Mouse (Mus musculus) lung, adult 18-20 months (tissue): ENCODE results near the gene Hoxa9.

Experiments
- DNase-seq, 2 experiments: peaks; one replicate each; pipeline ENCODE4 v3.0.0; 2022; ENCODE audit warnings: mixed read lengths in 2 of 2

The Hoxa9 gene

GRCm38 (mm10) chr6:52200751-52201250 is 30.1 kb downstream of the Hoxa9 start:
- no peak for DNase-seq

DNA sequence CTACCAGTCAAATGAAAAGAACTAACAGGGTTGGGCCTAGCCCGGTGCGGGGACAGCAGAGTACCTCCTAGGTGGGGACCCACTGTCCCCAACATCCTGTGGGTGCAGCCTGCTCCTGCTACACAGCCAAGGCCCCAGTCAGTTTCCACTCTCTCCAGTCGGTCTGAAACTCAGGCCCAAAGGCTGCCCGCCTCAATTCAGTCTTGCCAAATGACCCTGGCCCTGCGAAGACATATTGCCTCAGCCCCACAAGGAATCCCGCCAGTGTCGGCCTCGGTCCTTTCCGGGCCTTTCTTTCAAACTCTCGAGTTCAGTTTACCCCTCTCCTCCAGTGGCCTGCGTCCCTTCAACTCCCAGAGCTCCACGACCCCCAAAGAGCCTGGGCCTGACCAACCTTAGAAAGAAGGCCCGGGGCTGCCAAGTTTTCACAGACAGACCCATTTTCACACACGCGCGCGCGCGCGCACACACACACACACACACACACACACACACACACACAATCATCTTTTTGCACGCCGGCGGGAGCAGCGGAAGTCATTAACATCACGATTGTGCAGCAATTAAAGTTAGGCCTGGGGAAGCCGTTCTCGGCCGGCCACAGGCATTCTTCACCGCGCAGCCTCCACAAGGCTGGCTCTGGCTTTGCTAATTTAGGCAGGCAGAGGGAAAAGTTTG is 30.7 kb downstream of the Hoxa9 start:
- peak in 1 of 2 experiments; percentile 32 for DNase-seq

GRCm38 (mm10) chr6:52197271-52197670 is 33.6 kb downstream of the Hoxa9 start:
- DNase-seq, result peak; percentile 71 to 80

- no peak for DNase-seq
Observed at GRCm38 (mm10) chr6:52196811-52197210, 34.1 kb downstream of the Hoxa9 start.

DNA sequence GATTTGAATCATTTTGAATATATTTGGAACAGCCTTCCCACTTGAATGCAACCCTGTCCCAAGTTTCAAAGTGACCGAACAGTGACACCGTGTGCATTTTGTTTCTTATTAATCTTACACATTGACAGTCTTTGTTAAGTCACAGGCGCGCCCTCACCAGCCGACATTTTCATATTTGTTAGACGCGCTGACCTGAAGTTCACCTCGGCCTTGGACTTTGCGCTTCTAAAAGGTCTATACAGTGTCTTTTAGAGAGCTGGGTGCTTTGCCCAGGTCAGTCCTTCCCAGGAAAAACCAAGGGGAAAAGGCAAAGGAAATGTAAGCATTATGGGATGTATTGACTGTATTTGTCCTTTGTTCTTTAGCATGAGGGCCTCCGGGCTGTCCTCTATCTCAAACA is 36.2 kb downstream of the Hoxa9 start:
- DNase-seq, result no peak

- peak; percentile 79 to 85 for DNase-seq
Observed at GRCm38 (mm10) chr6:52191860-52192550, 38.9 kb downstream of the Hoxa9 start.

- peak in 1 of 2 experiments; percentile 11 for DNase-seq
Observed at GRCm38 (mm10) chr6:52190906-52191810, 39.7 kb downstream of the Hoxa9 start, which contains the start of gene Hoxa4. TSS of gene Hoxa4 (minus strand) at chr6:52191753.

- peak in 1 of 2 experiments; percentile 45 for DNase-seq
Observed at GRCm38 (mm10) chr6:52190410-52190809, 40.5 kb downstream of the Hoxa9 start.

DNA sequence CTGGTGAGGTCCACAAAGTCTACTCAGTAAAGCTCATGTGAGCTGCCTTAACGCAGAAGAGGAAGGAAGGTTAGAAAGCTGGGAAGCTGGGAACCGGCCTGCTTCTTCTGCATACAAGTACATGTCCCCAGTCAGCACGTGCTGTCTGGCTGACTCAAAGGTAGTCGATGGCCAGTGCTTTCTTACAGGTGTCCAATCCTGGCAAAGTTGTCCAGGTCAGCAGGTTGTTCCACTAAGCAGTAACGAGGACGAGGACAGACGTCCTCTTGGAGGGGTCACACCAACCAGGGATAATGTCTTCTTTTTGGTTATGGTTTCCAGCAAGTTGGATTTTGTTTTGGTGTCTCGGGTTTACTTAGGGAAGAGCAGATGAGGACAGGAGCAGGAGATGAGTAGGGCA is 41.0 kb downstream of the Hoxa9 start:
- DNase-seq, result peak in 1 of 2 experiments; percentile 4

DNA sequence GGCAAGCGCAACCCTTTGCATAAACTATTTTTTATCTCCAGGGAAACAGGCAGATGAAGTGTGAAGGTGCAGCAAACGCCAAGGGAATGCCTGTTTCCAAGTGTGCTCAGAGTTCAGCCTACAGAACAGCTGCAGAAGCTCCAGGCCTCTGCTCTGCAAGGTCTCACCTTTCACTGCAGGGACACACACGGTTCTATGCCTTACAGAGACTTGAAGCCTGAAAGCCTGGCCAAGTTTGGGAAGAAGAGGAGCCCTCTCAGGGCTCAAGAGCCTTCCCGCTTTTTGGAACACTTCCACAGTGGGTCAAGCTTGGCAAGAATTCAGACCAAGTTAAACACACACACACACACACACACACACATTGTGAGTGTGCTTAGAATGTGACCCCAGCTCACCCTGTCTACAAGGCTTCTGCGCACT is 41.7 kb downstream of the Hoxa9 start:
- peak in 1 of 2 experiments; percentile 53 for DNase-seq

DNA sequence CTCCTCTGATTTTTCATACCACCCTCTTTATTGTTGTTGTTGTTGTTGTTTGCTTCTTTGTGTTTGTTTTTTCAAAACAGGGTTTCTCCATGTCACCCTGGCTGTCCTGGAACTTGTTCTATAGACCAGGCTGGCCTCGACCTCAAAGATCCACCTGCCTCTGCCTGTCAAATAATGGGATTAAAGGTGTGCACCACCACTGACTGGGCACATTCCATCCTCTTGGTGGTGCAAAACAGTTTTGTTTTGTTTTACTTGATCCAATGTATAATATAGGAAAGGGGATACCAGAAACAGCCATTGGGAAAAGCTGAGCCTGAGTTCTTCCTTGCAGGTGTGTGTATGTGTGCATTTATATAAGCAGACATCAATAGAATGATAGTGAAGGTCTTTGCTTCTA is 44.4 kb downstream of the Hoxa9 start:
- DNase-seq, result no peak

DNA sequence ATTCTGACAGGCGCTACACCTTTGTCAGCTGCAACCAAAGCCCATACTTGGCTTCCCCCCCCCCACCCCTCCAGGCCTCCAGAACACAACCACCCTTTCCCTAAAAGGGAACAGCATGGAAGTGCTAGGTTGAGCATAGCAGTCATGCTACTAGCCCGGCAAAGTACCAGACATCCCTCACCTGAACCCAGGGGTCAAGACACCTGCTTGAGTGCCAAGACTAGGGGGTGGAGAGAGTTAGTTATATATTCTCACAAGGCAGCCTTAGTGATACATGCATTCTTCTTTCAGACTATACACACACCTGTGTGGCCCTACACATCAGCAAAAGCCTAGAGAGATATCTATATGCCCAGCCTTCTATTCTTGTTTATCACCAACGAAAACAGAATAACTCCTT is 45.1 kb downstream of the Hoxa9 start:
- no peak for DNase-seq

- peak in 1 of 2 experiments; percentile 9 for DNase-seq
Observed at GRCm38 (mm10) chr6:52185222-52185621, 45.7 kb downstream of the Hoxa9 start.

DNA sequence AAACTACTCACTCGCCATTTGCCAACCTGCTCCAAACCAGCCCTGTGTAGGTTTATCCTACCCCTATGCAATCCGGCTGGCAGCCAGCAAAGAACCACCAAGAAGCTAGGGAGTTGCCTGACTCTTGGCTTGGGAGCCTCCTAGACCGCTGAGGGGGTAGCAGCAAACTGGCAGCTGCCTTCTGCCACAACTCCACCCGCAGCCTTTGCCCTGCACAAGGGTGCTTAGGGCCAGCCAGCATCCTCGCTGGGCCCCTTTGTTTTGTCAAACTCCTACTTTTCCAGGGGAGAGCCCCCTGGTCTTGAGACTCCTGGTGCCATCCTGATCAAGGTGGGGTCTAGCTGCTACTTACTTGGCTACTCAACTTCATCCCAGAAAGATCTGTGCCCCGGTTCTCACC is 46.2 kb downstream of the Hoxa9 start:
- DNase-seq, result peak in 1 of 2 experiments; percentile 4

GRCm38 (mm10) chr6:52183311-52184080 is 47.4 kb downstream of the Hoxa9 start:
- DNase-seq, result peak in 1 of 2 experiments; percentile 14

GRCm38 (mm10) chr6:52182793-52183192 is 48.1 kb downstream of the Hoxa9 start:
- no peak for DNase-seq

DNA sequence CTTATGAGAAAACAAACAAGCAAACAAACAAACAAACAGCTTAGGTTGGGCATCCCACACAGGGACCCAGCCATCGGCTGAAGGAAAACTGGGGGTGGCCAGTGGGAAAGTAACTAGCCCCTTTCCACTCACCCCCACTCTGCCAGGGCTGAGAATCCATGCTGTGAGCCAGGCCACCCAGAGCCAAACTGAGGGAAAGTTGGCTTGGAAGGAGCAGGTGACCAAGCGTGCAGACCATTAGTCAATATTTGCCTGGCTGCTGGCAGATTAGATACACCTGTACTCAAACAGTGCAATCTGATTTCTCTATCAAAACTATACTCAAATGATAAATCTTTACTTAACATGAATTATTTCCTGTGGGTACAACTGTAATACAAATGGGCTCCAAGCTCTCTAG is 48.9 kb downstream of the Hoxa9 start:
- DNase-seq, result no peak

- DNase-seq, result no peak
Observed at GRCm38 (mm10) chr6:52180726-52181125, 50.2 kb downstream of the Hoxa9 start.

- no peak for DNase-seq
Observed at GRCm38 (mm10) chr6:52180213-52180710, 50.6 kb downstream of the Hoxa9 start.

- DNase-seq, result no peak
Observed at GRCm38 (mm10) chr6:52179690-52180089, 51.2 kb downstream of the Hoxa9 start.

GRCm38 (mm10) chr6:52178918-52179665 is 51.8 kb downstream of the Hoxa9 start:
- no peak for DNase-seq
